ENCODE assay signal across 19 mouse cellular contexts in genomic region chr5:8669606-8670005, GRCm38 (mm10). TPM values are rescaled to one million over a fixed set of nuclear protein-coding genes. Genes with fewer than 3 reads are reported as not detected.
DNase-seq lines count a peak whose midpoint lies in the region; ATAC-seq and TF ChIP-seq lines count a peak whose summit lies in the region.
"Had no signal": no experiment of that assay in that cellular context is flagged by ENCODE, and none has a peak within 500 bp of the region (broad histone marks: within the 10 kb centered on the region; RNA-seq: fewer than 3 reads in every experiment).

No protein-coding gene starts in this region.

- no peak overlapping the region for H3K4me3 ChIP-seq in hindbrain, embryonic 12.5 days
- H3K4me3 ChIP-seq in midbrain, embryonic 13.5 days (replicated peaks) = no peak overlapping the region
- H3K4me3 ChIP-seq in lung, postnatal 0 days (ENCODE audit: low read depth, low read length) = no peak overlapping the region
- H3K4me3 ChIP-seq: embryonic facial prominence, embryonic 13.5 days; forebrain, embryonic 12.5 days; heart, embryonic 10.5 days had no signal

- no peak for TF ChIP-seq CTCF in lung, postnatal 0 days (IDR thresholded peaks at IDR 0.05)

- no peak overlapping the region for H3K27ac ChIP-seq in hindbrain, embryonic 12.5 days
- no peak overlapping the region for H3K27ac ChIP-seq in midbrain, embryonic 13.5 days
- H3K27ac ChIP-seq in lung, postnatal 0 days (ENCODE audit: low read length) = no peak overlapping the region
- H3K27ac ChIP-seq: embryonic facial prominence, embryonic 13.5 days; forebrain, embryonic 12.5 days; heart, embryonic 10.5 days; hindbrain, embryonic 14.5 days had no signal

- no peaks in the 10 kb centered on the region for H3K27me3 ChIP-seq in hindbrain, embryonic 12.5 days
- no peaks in the 10 kb centered on the region for H3K27me3 ChIP-seq in midbrain, embryonic 13.5 days
- H3K27me3 ChIP-seq in lung, postnatal 0 days (replicated peaks; ENCODE audit: insufficient read depth, low read length) = no peaks in the 10 kb centered on the region
- H3K27me3 ChIP-seq: embryonic facial prominence, embryonic 13.5 days; forebrain, embryonic 12.5 days had no signal

- TF ChIP-seq EP300 in lung, postnatal 0 days (IDR thresholded peaks at IDR 0.05) = no peak

- no peaks in the 10 kb centered on the region for H3K36me3 ChIP-seq in hindbrain, embryonic 12.5 days
- no peaks in the 10 kb centered on the region for H3K36me3 ChIP-seq in midbrain, embryonic 13.5 days
- H3K36me3 ChIP-seq in lung, postnatal 0 days (ENCODE audit: insufficient read depth, low read length) = no peaks in the 10 kb centered on the region
- H3K36me3 ChIP-seq: embryonic facial prominence, embryonic 13.5 days; forebrain, embryonic 12.5 days; heart, embryonic 10.5 days had no signal

- H3K9me3 ChIP-seq in hindbrain, embryonic 12.5 days (replicated peaks) = no peaks in the 10 kb centered on the region
- no peaks in the 10 kb centered on the region for H3K9me3 ChIP-seq in midbrain, embryonic 13.5 days
- H3K9me3 ChIP-seq in lung, postnatal 0 days (ENCODE audit: low read length) = no peaks in the 10 kb centered on the region
- H3K9me3 ChIP-seq: embryonic facial prominence, embryonic 13.5 days; forebrain, embryonic 12.5 days; heart, embryonic 10.5 days had no signal

- H3K9ac ChIP-seq in hindbrain, embryonic 12.5 days = no peak overlapping the region
- H3K9ac ChIP-seq in midbrain, embryonic 13.5 days (replicated peaks) = no peak overlapping the region
- H3K9ac ChIP-seq in lung, postnatal 0 days (replicated peaks; ENCODE audit: low read depth) = no peak overlapping the region
- H3K9ac ChIP-seq: embryonic facial prominence, embryonic 13.5 days; forebrain, embryonic 12.5 days; hindbrain, embryonic 14.5 days had no signal

- H3K4me1 ChIP-seq in hindbrain, embryonic 12.5 days = no peaks in the 10 kb centered on the region
- no peaks in the 10 kb centered on the region for H3K4me1 ChIP-seq in midbrain, embryonic 13.5 days (replicated peaks)
- no peaks in the 10 kb centered on the region for H3K4me1 ChIP-seq in lung, postnatal 0 days (ENCODE audit: insufficient read depth, low read depth, low read length)
- H3K4me1 ChIP-seq: embryonic facial prominence, embryonic 13.5 days; forebrain, embryonic 12.5 days; heart, embryonic 10.5 days had no signal

- WGBS in hindbrain, embryonic 12.5 days = 95% methylated on average over 1 of the region's 1 CpGs
- 100% methylated on average over 1 of the region's 1 CpGs for WGBS in midbrain, embryonic 13.5 days
- 93% methylated on average over 1 of the region's 1 CpGs for WGBS in lung, postnatal 0 days

- ATAC-seq in inflammation-experienced regulatory T-cells, adult 6 months = peak; percentile 79
- ATAC-seq in hindbrain, embryonic 12.5 days (ENCODE audit: low FRiP score) = no peak
- ATAC-seq in midbrain, embryonic 13.5 days = no peak
- ATAC-seq in lung, postnatal 0 days = no peak
- ATAC-seq: forebrain, embryonic 16.5 days had no signal

- H3K4me2 ChIP-seq in hindbrain, embryonic 12.5 days (replicated peaks) = no peak overlapping the region
- no peak overlapping the region for H3K4me2 ChIP-seq in midbrain, embryonic 13.5 days (replicated peaks)
- no peak overlapping the region for H3K4me2 ChIP-seq in lung, postnatal 0 days (replicated peaks; ENCODE audit: low read depth, low read length)
- H3K4me2 ChIP-seq: embryonic facial prominence, embryonic 13.5 days; forebrain, embryonic 12.5 days; hindbrain, embryonic 14.5 days had no signal

- peak; percentile 15 for DNase-seq in thymus, postnatal 25 days
- no peak for DNase-seq in thymus, postnatal 4 days
- peak; percentile 37 to 51 for DNase-seq in CD8-positive naive resting alpha-beta T cell, adult 2 months (ENCODE audit: low read depth in 2 of 2, low spot score in 2 of 2)
- no peak for DNase-seq in lung, postnatal 0 days (ENCODE audit: low spot score)
- DNase-seq: adrenal gland, postnatal 10 days; cerebellum, adult 11-12 months; cerebellum, adult 9-10 months; cerebellum, postnatal 36 days; gastrocnemius, postnatal 10 days; heart, adult 18-20 months; heart, postnatal 14 days had no signal

RNA-seq across cellular contexts. Expression of gene Abcb1a, which starts 9.7 kb away (rescaled TPM):
- 10 to 100 TPM; 28.5 to 43.6 (median 33.0) TPM for polyA plus RNA-seq in inflammation-experienced regulatory T-cells, adult 6 months (2017; shearing (Covaris generic))
- polyA plus RNA-seq in hindbrain, embryonic 12.5 days (2016; fragmentation: Nextera tagmentation; extraction: Ambion mirVana) = 0.48 and 0.86 TPM in 2 replicates
- polyA plus RNA-seq in midbrain, embryonic 13.5 days (2015; fragmentation: Nextera tagmentation; extraction: Ambion mirVana) = 1.3 and 1.4 TPM in 2 replicates
- polyA plus RNA-seq in lung, postnatal 0 days (2015; fragmentation: Nextera tagmentation; extraction: Ambion mirVana) = 3.7 and 4.7 TPM in 2 replicates

RNA-seq across cellular contexts. Expression of gene Rundc3b, which starts 46.9 kb away (rescaled TPM):
- 1 to 10 TPM; 2.1 to 3.8 (median 2.9) TPM for polyA plus RNA-seq in inflammation-experienced regulatory T-cells, adult 6 months (2017; shearing (Covaris generic))
- polyA plus RNA-seq in hindbrain, embryonic 12.5 days (2016; fragmentation: Nextera tagmentation; extraction: Ambion mirVana) = 25.8 and 28.2 TPM in 2 replicates
- 32.2 and 34.7 TPM in 2 replicates for polyA plus RNA-seq in midbrain, embryonic 13.5 days (2015; fragmentation: Nextera tagmentation; extraction: Ambion mirVana)
- polyA plus RNA-seq in lung, postnatal 0 days (2015; fragmentation: Nextera tagmentation; extraction: Ambion mirVana) = 0.52 and 0.58 TPM in 2 replicates

Comparison
In these comparisons a context has a peak if more than half of its experiments do, and no peak if none do; other contexts are left out.
1. DNase-seq: peak in thymus, postnatal 25 days (single experiment) and CD8-positive naive resting alpha-beta T cell, adult 2 months (2 of 2); none in thymus, postnatal 4 days (single experiment) and lung, postnatal 0 days (single experiment).